Comparison of ENCODE assay signal across 8 mouse cellular contexts in genomic region chr8:109961693-109962367, GRCm38 (mm10). TPM values are rescaled to one million over a fixed set of nuclear protein-coding genes. Genes with fewer than 3 reads are reported as not detected.
DNase-seq lines count a peak whose midpoint lies in the region; ATAC-seq and TF ChIP-seq lines count a peak whose summit lies in the region.

Gene Marveld3, minus strand, starts transcription at chr8:109962203.

- no peaks in the 10 kb centered on the region for H3K9me3 ChIP-seq in heart, embryonic 14.5 days (ENCODE audit: control insufficient read depth, low read length)
- H3K9me3 ChIP-seq in stomach, embryonic 15.5 days, result no peaks in the 10 kb centered on the region

- no peak for TF ChIP-seq POLR2A in cerebellum, adult 2 months (IDR thresholded peaks at IDR 0.05; ENCODE audit: borderline replicate concordance, insufficient read depth, low read length)

- H3K36me3 ChIP-seq in heart, embryonic 14.5 days (ENCODE audit: control insufficient read depth, insufficient read depth, low read length), result no peaks in the 10 kb centered on the region
- no peaks in the 10 kb centered on the region for H3K36me3 ChIP-seq in stomach, embryonic 15.5 days

- peak within 1 kb of the TSS; percentile 26; the same call in 1 of the 2 replicates for H3K9ac ChIP-seq in heart, embryonic 14.5 days (ENCODE audit: low read length)
- no peak within 1 kb of the TSS for H3K9ac ChIP-seq in stomach, embryonic 15.5 days

- TF ChIP-seq CTCF in cerebellum, adult 2 months (IDR thresholded peaks at IDR 0.05; ENCODE audit: borderline replicate concordance, insufficient read depth, low read depth, low read length), result peak; percentile 53; the same call in 1 of the 2 replicates

- no peaks in the 10 kb centered on the region for H3K4me1 ChIP-seq in cerebellum, adult 2 months (ENCODE audit: control insufficient read depth, insufficient read depth, low read length)
- H3K4me1 ChIP-seq in heart, embryonic 14.5 days (ENCODE audit: control insufficient read depth in 2 of 2, insufficient read depth in 2 of 2, low read length in 2 of 2), result peaks cover 13 to 27% of the 10 kb centered on the region in 2 experiments
- peaks cover 18% of the 10 kb centered on the region; the same call in 1 of the 2 replicates for H3K4me1 ChIP-seq in stomach, embryonic 15.5 days

- peak; percentile 91 for DNase-seq in heart, adult 11 months
- DNase-seq in heart, adult 9 months (ENCODE audit: low spot score in 2 of 2), result no peak
- DNase-seq in cerebellum, adult 2 months, result no peak
- peak; percentile 85 to 91 for DNase-seq in kidney, postnatal 25 days
- DNase-seq in layer of hippocampus, adult 9-10 months (ENCODE audit: low spot score), result no peak

- 0 out of 2 replicates have a peak, but pooled peaks have one; percentile 56 for ATAC-seq in heart, embryonic 14.5 days (ENCODE audit: insufficient number of reproducible peaks, insufficient read depth, low FRiP score, low read depth)
- peak; percentile 71 for ATAC-seq in megakaryocyte-erythroid progenitor cell, adult 5-6 weeks (replicated peaks; ENCODE audit: low FRiP score, low TSS enrichment, poor library complexity, severe bottlenecking)
- 0 out of 2 replicates have a peak, but pooled peaks have one; percentile 61 for ATAC-seq in stomach, embryonic 15.5 days (ENCODE audit: insufficient read depth, low FRiP score, low read depth)

- H3K4me3 ChIP-seq in cerebellum, adult 2 months (replicated peaks; ENCODE audit: insufficient read depth, low read depth, low read length), result no peak within 1 kb of the TSS
- peak within 1 kb of the TSS; percentile 38 to 45 for H3K4me3 ChIP-seq in heart, embryonic 14.5 days (ENCODE audit: control insufficient read depth in 1 of 2, insufficient read depth in 1 of 2, low read depth in 1 of 2, low read length in 2 of 2)
- peak within 1 kb of the TSS; percentile 49 for H3K4me3 ChIP-seq in stomach, embryonic 15.5 days (replicated peaks)

- peak within 1 kb of the TSS; percentile 84 for H3K4me2 ChIP-seq in heart, embryonic 14.5 days (ENCODE audit: low read length)
- H3K4me2 ChIP-seq in stomach, embryonic 15.5 days, result peak within 1 kb of the TSS; percentile 75

- no peak within 1 kb of the TSS for H3K27ac ChIP-seq in cerebellum, adult 2 months (ENCODE audit: insufficient read depth, low read length)
- no peak within 1 kb of the TSS for H3K27ac ChIP-seq in heart, embryonic 14.5 days (replicated peaks in 1 of 2; ENCODE audit: control insufficient read depth in 1 of 2, insufficient read depth in 1 of 2, low read depth in 2 of 2, low read length in 2 of 2)
- no peak within 1 kb of the TSS for H3K27ac ChIP-seq in stomach, embryonic 15.5 days

- WGBS in cerebellum, adult 2 months, result 2% methylated on average over 64 of the region's 64 CpGs
- 4% methylated on average over 64 of the region's 64 CpGs for WGBS in heart, embryonic 14.5 days
- WGBS in stomach, embryonic 15.5 days, result 3% methylated on average over 64 of the region's 64 CpGs

- H3K27me3 ChIP-seq in cerebellum, adult 2 months (ENCODE audit: control insufficient read depth, insufficient read depth, low read length), result peaks cover 2% of the 10 kb centered on the region; the same call in 1 of the 2 replicates
- H3K27me3 ChIP-seq in heart, embryonic 14.5 days (ENCODE audit: control insufficient read depth, insufficient read depth, low read length), result peaks cover 44% of the 10 kb centered on the region
- H3K27me3 ChIP-seq in stomach, embryonic 15.5 days (replicated peaks), result peaks cover 17% of the 10 kb centered on the region

RNA-seq across cellular contexts. Expression of gene Marveld3, which starts in this region (rescaled TPM):
- 0.21 and 0.33 TPM in 2 replicates for polyA plus RNA-seq in cerebellum, adult 2 months (2012; rRNA removed)
- 0.12 and 0.51 TPM in 2 replicates for polyA plus RNA-seq in heart, embryonic 14.5 days (2014; fragmentation: Nextera tagmentation; extraction: Ambion mirVana)
- not detected in 2 replicates for total RNA-seq in megakaryocyte-erythroid progenitor cell, adult 5-6 weeks (2014; fragmentation: Nextera tagmentation)
- not detected in 2 replicates for total RNA-seq in megakaryocyte-erythroid progenitor cell, adult 5-6 weeks (2017)
- 10.5 and 12.1 TPM in 2 replicates for polyA plus RNA-seq in stomach, embryonic 15.5 days (2015; fragmentation: Nextera tagmentation; extraction: Ambion mirVana)

Comparison
In these comparisons a context has a peak if more than half of its experiments do, and no peak if none do; other contexts are left out.
1. DNase-seq: peak in heart, adult 11 months (single experiment) and kidney, postnatal 25 days (2 of 2); none in heart, adult 9 months (0 of 2), cerebellum, adult 2 months (0 of 2) and layer of hippocampus, adult 9-10 months (single experiment).
2. Peak in ATAC-seq, H3K4me3 ChIP-seq, H3K9ac ChIP-seq and H3K4me2 ChIP-seq in heart, embryonic 14.5 days; RNA of the gene not detected or under 1 TPM.
3. Peak in ATAC-seq in megakaryocyte-erythroid progenitor cell, adult 5-6 weeks; RNA of the gene not detected or under 1 TPM.
4. Peak in every context shown above with its lines, with median percentiles within 50 percentile points of each other: ATAC-seq.